Mouse (Mus musculus) C2C12 (cell line): ENCODE measurements at regions not wholly inside any gene's neighbourhood (a gene's known extent, or its start where the extent isn't known, plus 50 kb on each side); places are given as distances from the start of the nearest gene placed in this dataset.

Experiments used
- H3K27me3 ChIP-seq: one replicate; pipeline ENCODE4 v1.6.1; 2011; ENCODE audit not compliant: control insufficient read depth, insufficient read depth, insufficient read length
- H3K36me3 ChIP-seq: one replicate; pipeline ENCODE4 v1.6.1; 2011; ENCODE audit not compliant: control insufficient read depth, insufficient read depth
- H3K4me3 ChIP-seq: one replicate; pipeline ENCODE4 v1.5.1; 2011; ENCODE audit warnings: mild to moderate bottlenecking, control low read depth; ENCODE audit not compliant: poor library complexity, insufficient read depth, severe bottlenecking
- H3K79me2 ChIP-seq: one replicate; pipeline ENCODE4 v1.6.1; 2011; ENCODE audit not compliant: control insufficient read depth, insufficient read depth
- H3K79me3 ChIP-seq: one replicate; pipeline ENCODE4 v1.6.1; 2011; ENCODE audit warnings: low read depth, control low read depth
- H3ac ChIP-seq: one replicate; pipeline ENCODE3; 2011; ENCODE audit warnings: low read depth; ENCODE audit not compliant: control insufficient read depth, insufficient read length
- CEBPB ChIP-seq: IDR thresholded peaks from one replicate; pipeline ENCODE4 v1.6.1; 2011; ENCODE audit warnings: low read depth, mild to moderate bottlenecking, control low read depth, moderate library complexity
- CTCF ChIP-seq: IDR thresholded peaks from one replicate; pipeline ENCODE4 v1.5.1; 2011; ENCODE audit not compliant: control insufficient read depth, insufficient read depth, insufficient read length
- FOSL1 ChIP-seq: IDR thresholded peaks from one replicate; pipeline ENCODE4 v1.8.0; 2011; ENCODE audit warnings: mild to moderate bottlenecking, low read length; ENCODE audit not compliant: poor library complexity, insufficient read depth, severe bottlenecking
- MAX ChIP-seq: IDR thresholded peaks from one replicate; pipeline ENCODE4 v1.6.1; 2011; ENCODE audit warnings: mild to moderate bottlenecking, control low read depth
- MYOD1 ChIP-seq: IDR thresholded peaks from one replicate; pipeline ENCODE4 v1.6.1; 2011; ENCODE audit warnings: low read depth; ENCODE audit not compliant: control insufficient read depth, insufficient read length
- MYOG ChIP-seq: IDR thresholded peaks from one replicate; pipeline ENCODE4 v1.6.1; 2011; ENCODE audit not compliant: control insufficient read depth, insufficient read length; ENCODE audit errors: extremely low read depth
- USF1 ChIP-seq: IDR thresholded peaks from one replicate; pipeline ENCODE4 v1.6.1; 2011; ENCODE audit warnings: low read depth, mild to moderate bottlenecking, control low read depth, moderate library complexity

DNA sequence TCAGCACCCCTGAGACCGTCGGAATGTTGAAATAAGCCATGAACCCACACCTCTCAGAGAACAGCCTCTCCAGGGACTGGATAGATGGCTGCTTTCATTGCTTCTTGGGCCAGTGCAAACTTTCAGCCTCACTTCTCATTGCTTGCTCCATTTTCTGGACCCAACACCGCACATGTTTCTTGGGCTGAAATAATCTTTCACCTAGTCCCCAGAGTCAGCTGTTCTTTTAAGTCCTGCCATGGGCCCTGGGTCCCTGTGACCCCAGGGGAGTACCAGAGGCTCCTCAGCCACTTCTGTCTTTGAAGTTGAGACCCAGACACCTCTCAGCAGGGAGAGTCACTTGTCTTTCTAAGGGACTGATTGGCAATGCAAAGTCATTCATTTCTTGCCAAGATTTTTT is 201.4 kb downstream of the Fndc1 start:
- no peaks in the 10 kb centered on the region for H3K79me2 ChIP-seq
- H3K79me3 ChIP-seq, result no peaks in the 10 kb centered on the region
- H3K4me3 ChIP-seq, result no peak overlapping the region
- no peak overlapping the region for H3ac ChIP-seq
- H3K36me3 ChIP-seq, result no peaks in the 10 kb centered on the region
- no peaks in the 10 kb centered on the region for H3K27me3 ChIP-seq
- no peak for TF ChIP-seq FOSL1
- no peak for TF ChIP-seq MYOD1
- no peak for TF ChIP-seq MAX
- no peak for TF ChIP-seq USF1
- no peak for TF ChIP-seq CTCF
- no peak for TF ChIP-seq CEBPB
- no peak for TF ChIP-seq MYOG

DNA sequence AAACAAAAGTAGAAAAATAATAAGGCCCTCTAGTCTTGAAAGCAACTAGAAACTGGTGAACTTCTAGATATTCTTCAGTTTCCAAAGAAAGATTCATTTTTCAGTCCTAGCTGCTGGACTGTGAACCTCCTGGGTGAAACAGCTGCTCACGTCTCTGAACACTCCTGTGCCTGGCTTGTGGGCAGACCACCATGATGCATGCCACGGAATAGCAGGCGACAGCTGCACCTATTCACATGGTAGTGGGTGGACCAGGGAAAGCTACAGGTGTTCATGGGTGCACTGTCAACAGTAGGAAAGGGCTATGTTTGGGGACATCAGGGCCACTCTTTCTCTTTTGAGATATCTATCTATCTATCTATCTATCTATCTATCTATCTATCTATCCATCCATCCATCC is 203.7 kb downstream of the Fndc1 start:
- Histone ChIP-seq H3K4me3 (no peak overlapping the region), H3K36me3 (no peaks in the 10 kb centered on the region), H3ac (no peak overlapping the region), H3K27me3 (no peaks in the 10 kb centered on the region), H3K79me2 (no peaks in the 10 kb centered on the region), H3K79me3 (no peaks in the 10 kb centered on the region)
- TF ChIP-seq MYOG (no peak), CTCF (no peak), FOSL1 (no peak), MAX (no peak), MYOD1 (peak; percentile 49)

DNA sequence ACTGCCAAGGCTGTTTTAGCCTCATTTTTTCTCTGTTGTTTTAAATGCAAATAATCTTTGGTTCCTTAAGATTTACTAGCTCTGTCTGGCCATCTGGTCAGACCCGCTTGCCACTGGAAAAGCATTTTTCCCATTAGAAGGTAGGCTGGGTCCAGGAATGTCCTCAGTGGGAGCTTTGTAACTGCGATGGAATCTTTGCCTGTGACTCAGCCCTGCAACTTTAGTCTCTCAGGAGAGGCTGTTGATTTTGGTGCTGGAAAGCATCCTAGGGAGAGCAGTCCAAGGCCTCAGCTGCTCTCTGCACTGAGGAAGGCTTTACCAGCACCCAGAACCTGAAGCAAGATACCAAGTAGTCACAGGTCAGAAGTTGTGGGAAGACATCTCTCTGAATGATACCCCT is 205.8 kb downstream of the Fndc1 start:
- H3K79me3 ChIP-seq, result no peaks in the 10 kb centered on the region
- TF ChIP-seq MAX, result no peak
- no peak for TF ChIP-seq CTCF
- no peak for TF ChIP-seq FOSL1
- TF ChIP-seq MYOG, result no peak
- TF ChIP-seq MYOD1, result peak; percentile 12
- no peak for TF ChIP-seq USF1
- TF ChIP-seq CEBPB, result no peak
- H3ac ChIP-seq, result no peak overlapping the region
- H3K36me3 ChIP-seq, result no peaks in the 10 kb centered on the region
- no peaks in the 10 kb centered on the region for H3K27me3 ChIP-seq
- H3K4me3 ChIP-seq, result no peak overlapping the region
- H3K79me2 ChIP-seq, result no peaks in the 10 kb centered on the region

DNA sequence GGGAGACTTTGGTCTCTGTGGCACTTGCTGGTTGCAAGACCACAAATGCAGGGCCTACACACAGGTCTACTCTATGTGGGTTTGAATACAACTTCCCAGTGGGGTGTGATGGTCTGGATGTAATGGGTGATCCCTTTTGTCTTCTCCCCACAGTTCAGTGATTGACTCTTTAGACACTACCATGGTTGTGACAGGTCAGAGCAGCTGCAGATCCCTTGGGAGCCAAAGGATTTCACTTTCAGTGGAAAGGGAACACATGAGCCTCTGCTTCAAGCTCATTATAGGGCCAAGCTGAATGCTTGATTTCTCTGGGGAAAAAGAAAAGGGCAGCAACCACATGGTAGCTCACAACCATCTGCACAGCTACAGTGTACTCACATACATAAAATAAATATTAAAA is 206.9 kb downstream of the Fndc1 start:
- TF ChIP-seq USF1 (no peak), CEBPB (no peak), MYOD1 (peak; percentile 80), MAX (no peak), MYOG (no peak), FOSL1 (no peak)
- no peak overlapping the region for H3K4me3 ChIP-seq

DNA sequence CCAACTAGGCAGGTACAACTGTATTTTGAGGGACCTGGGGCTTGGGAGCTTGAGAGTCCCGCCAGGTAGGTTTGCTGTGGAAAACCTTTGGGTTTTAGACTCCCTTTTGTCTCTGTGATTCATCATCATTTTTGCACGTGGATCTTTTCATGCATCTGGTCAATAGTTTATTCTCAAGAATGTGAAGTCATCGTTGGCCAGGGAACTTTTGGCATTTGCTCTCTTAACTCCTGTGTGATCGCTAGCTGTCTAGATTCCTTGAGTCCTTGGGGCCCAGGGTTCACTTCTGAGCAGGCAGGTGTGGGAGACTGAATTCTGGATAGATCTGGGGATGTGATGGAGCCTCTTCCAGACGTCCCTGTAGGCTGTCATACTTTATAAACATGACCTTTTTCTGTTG is 207.5 kb downstream of the Fndc1 start:
- Histone ChIP-seq H3ac (no peak overlapping the region), H3K4me3 (no peak overlapping the region), H3K79me3 (no peaks in the 10 kb centered on the region), H3K27me3 (no peaks in the 10 kb centered on the region), H3K79me2 (no peaks in the 10 kb centered on the region), H3K36me3 (no peaks in the 10 kb centered on the region)
- TF ChIP-seq FOSL1 (no peak), USF1 (no peak), MYOD1 (no peak), MYOG (no peak), CTCF (no peak), MAX (no peak), CEBPB (no peak)

More for the DNA sequence above, 206.9 kb downstream of the Fndc1 start:
- Histone ChIP-seq H3ac (no peak overlapping the region), H3K79me3 (no peaks in the 10 kb centered on the region), H3K79me2 (no peaks in the 10 kb centered on the region), H3K27me3 (no peaks in the 10 kb centered on the region), H3K36me3 (no peaks in the 10 kb centered on the region)

DNA sequence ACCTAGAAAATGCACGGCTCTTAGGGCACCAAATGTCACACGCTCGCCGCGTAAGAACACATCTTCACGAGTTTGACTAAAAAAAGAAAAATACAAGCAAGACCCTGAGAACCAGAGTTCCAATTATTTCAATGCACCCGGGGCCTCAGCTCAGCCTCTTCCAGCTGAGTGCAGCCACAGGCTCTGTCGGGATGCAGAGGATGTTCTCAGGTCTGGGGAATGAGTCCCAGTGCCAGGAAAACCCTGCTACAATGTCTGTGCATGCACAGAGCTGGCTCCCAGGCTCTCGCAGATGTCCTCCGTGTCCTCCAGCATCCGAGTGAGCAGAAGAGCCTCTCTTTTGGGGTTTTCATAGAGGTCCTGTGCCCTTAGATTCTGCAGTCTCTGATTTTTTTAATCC is 219.1 kb downstream of the Fndc1 start:
- TF ChIP-seq MAX (no peak), MYOG (no peak), FOSL1 (no peak), CEBPB (no peak), MYOD1 (no peak), USF1 (no peak)
- Histone ChIP-seq H3K4me3 (no peak overlapping the region), H3K27me3 (no peaks in the 10 kb centered on the region), H3ac (no peak overlapping the region), H3K79me2 (no peaks in the 10 kb centered on the region), H3K79me3 (no peaks in the 10 kb centered on the region), H3K36me3 (no peaks in the 10 kb centered on the region)

DNA sequence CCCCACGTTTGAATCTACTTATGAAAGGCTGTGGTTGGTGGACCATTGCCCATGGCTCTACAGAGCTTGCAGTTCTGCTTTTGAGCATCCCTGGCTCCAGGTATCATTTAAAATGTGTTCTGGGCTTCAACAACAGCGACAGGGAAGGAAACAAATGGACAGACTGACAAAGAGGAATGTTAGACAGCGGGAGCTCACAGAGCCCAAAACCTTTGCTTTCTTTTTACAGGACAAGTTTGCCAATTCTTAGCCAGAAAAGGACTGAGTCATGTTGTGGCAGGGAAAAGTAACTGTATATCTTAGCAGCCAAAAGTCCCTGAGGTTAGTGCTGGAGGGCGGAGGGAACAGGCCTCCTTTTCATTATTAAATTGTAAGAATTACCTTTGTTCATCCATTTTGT is 219.7 kb downstream of the Fndc1 start:
- no peak overlapping the region for H3ac ChIP-seq
- no peaks in the 10 kb centered on the region for H3K27me3 ChIP-seq
- TF ChIP-seq MYOG, result no peak
- TF ChIP-seq CTCF, result no peak
- no peak for TF ChIP-seq MAX
- TF ChIP-seq MYOD1, result no peak
- no peak for TF ChIP-seq USF1
- no peak for TF ChIP-seq CEBPB
- no peak for TF ChIP-seq FOSL1
- no peaks in the 10 kb centered on the region for H3K36me3 ChIP-seq
- no peaks in the 10 kb centered on the region for H3K79me3 ChIP-seq
- no peak overlapping the region for H3K4me3 ChIP-seq
- no peaks in the 10 kb centered on the region for H3K79me2 ChIP-seq
